Mouse (Mus musculus) bone marrow macrophage, adult 2 months (primary cell): ENCODE measurements around the gene Asl.

Experiments
- CTCF ChIP-seq: IDR thresholded peaks from 2 replicates; pipeline ENCODE4 v1.5.1; 2012; ENCODE audit warnings: low read depth, mild to moderate bottlenecking, low read length, moderate library complexity
- POLR2A ChIP-seq: IDR thresholded peaks from 2 replicates; pipeline ENCODE4 v1.6.1; 2012; ENCODE audit warnings: mild to moderate bottlenecking, low read depth, low read length, borderline replicate concordance

DNA sequence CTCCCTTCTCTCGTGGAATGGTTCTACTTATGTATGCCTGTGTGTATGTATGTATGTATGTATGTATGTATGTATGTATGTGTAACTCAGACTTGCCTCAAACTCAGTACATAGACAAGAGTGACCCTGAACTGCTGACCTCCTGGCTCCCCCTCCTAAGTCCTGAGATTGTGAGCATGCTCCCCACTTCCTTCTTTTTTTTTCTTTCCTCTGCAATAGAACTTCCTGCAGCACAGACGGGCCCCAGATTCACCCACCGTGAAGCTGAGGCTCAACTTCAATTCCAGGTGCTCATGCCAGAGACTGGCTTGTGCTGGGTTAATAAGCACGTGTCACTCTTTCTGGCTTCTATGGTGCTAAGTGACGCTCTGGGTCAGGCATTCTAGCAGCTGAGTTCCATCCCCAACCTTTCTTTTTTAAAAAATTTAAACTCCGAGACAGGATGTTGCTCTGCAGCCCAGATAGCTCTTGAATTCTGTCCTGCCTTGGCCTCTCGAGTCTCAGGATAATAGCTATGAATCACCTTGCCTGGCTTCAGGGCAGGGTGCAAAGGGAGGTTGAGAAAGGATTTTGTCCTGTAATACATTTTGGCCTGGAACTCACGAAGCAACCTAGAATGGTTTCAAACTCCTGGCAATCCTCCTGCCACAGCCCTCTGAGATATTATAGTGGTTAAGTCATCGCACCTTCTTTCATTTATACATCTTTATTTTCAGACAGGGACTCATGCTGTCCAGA lies 49.2 kb upstream of the Asl start:
- TF ChIP-seq CTCF (no peak), POLR2A (no peak)
